Mouse (Mus musculus) liver, postnatal 0 days (tissue): ENCODE data around the gene Txnrd2.

Experiments
- CTCF ChIP-seq: sonication (generic); IDR thresholded peaks from 2 replicates; pipeline ENCODE4 v1.5.1; 2016; ENCODE audit warnings: antibody characterized with exemption, low read depth
- EP300 ChIP-seq: IDR thresholded peaks from 2 replicates; pipeline ENCODE4 v1.6.1; 2016; ENCODE audit warnings: antibody characterized with exemption, low read depth, mild to moderate bottlenecking

DNA sequence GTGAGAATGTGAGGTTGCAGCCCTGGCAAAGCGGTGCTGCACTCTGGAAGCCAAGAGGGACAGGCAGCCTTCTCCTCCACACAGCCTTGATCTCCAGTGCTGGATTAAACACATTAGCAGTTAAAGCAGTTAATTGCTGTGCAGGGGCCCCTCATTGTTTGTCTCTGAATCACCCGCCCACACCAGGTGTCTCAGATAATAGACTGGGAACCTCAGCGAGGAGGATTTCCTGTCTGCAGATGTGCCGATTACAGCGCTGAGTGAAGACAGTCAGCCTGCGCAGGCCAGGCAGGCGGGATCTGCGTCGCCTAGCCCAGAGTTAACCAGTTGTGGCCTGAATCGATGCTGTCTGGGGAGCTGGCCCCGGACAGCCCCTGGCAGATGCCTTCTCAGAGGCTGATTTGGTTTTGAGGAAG is 33.8 kb downstream of the Txnrd2 start:
- TF ChIP-seq CTCF (no peak), EP300 (peak; percentile 84)
